Mouse (Mus musculus) lung, adult 2 months (tissue): Measurements from ENCODE around the gene Ghrh.

Source experiments
- CTCF ChIP-seq: fragments of 200-500 bp; IDR thresholded peaks from 2 replicates; pipeline ENCODE4 v1.5.1; 2011; ENCODE audit warnings: mild to moderate bottlenecking, low read length, control low read depth; ENCODE audit not compliant: insufficient read depth
- POLR2A ChIP-seq: fragments of 200-500 bp; IDR thresholded peaks from 2 replicates; pipeline ENCODE4 v1.6.1; 2011; ENCODE audit warnings: low read depth, mild to moderate bottlenecking, control low read depth, low read length, borderline replicate concordance; ENCODE audit errors: extremely low read depth

DNA sequence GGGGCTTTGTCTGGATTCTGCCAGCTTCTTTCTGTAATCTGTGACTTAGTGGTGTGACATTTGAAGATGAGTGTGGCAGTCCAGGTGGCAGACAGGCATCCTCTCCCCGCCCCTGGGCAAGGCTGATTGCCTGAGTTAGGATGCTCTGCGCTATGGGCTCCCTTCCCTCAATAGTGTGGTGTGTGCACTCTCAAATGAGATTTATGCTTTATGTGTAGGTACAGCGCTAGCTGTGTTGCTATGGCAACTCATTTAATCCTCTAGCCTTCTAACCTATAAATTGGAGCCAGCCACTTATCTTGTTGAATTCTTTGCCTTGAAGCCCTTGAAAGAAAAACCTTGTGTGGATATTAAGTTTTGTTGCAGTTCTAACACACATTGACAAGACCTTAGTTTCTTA, 33.6 kb downstream of the Ghrh start:
- TF ChIP-seq CTCF, result no peak
- no peak for TF ChIP-seq POLR2A
